15 mouse cellular contexts compared by ENCODE assay signal in the genomic region with DNA sequence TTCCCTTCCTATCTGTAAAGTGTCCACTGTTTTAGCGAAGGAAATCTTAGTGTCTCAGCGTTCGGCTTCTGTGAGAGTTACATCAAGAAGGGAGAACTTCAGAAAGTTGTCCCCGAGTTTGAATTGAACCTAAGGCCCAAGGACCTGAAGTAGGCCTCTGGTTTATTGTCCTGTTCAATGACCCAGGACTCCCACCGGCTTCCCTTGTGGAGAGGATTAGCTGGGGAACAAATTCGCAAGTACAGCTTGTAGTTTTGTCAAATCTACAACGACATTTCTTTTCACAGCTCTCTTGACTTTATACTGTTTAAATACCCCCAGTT. TPM values are rescaled to one million over a fixed set of nuclear protein-coding genes. Genes with fewer than 3 reads are reported as not detected.
A peak's percentile ranks its signal among the peaks of the same experiment; 100 is the strongest.
DNase-seq lines count a peak whose midpoint lies in the region; ATAC-seq and TF ChIP-seq lines count a peak whose summit lies in the region.
"Had no signal": no experiment of that assay in that cellular context is flagged by ENCODE, and none has a peak within 500 bp of the region (broad histone marks: within the 10 kb centered on the region; RNA-seq: fewer than 3 reads in every experiment).

No protein-coding gene starts in this region.

- H3K9ac ChIP-seq in forebrain, postnatal 0 days, result no peak overlapping the region
- no peak overlapping the region for H3K9ac ChIP-seq in neural tube, embryonic 15.5 days (replicated peaks)
- no peak overlapping the region for H3K9ac ChIP-seq in hindbrain, embryonic 12.5 days
- H3K9ac ChIP-seq in stomach, embryonic 15.5 days, result no peak overlapping the region
- H3K9ac ChIP-seq: liver, embryonic 15.5 days had no signal

- H3K4me3 ChIP-seq in forebrain, embryonic 10.5 days, result peak overlapping the region; percentile 26
- no peak overlapping the region for H3K4me3 ChIP-seq in forebrain, postnatal 0 days (ENCODE audit: low read depth, low read length)
- no peak overlapping the region for H3K4me3 ChIP-seq in neural tube, embryonic 15.5 days (replicated peaks)
- no peak overlapping the region for H3K4me3 ChIP-seq in hindbrain, embryonic 12.5 days
- H3K4me3 ChIP-seq in stomach, embryonic 15.5 days (replicated peaks), result no peak overlapping the region
- H3K4me3 ChIP-seq: heart, embryonic 10.5 days; liver, embryonic 15.5 days had no signal

- 9% methylated on average over 7 of the region's 7 CpGs for WGBS in forebrain, embryonic 10.5 days
- 7% methylated on average over 7 of the region's 7 CpGs for WGBS in forebrain, postnatal 0 days
- WGBS in neural tube, embryonic 15.5 days, result 10% methylated on average over 7 of the region's 7 CpGs
- WGBS in hindbrain, embryonic 12.5 days, result 8% methylated on average over 7 of the region's 7 CpGs
- WGBS in stomach, embryonic 15.5 days, result 41% methylated on average over 7 of the region's 7 CpGs

- peaks cover 3% of the 10 kb centered on the region; the same call in 1 of the 2 replicates for H3K9me3 ChIP-seq in forebrain, embryonic 10.5 days
- H3K9me3 ChIP-seq in forebrain, postnatal 0 days (ENCODE audit: low read length), result no peaks in the 10 kb centered on the region
- H3K9me3 ChIP-seq in neural tube, embryonic 15.5 days (replicated peaks), result no peaks in the 10 kb centered on the region
- no peaks in the 10 kb centered on the region for H3K9me3 ChIP-seq in hindbrain, embryonic 12.5 days (replicated peaks)
- no peaks in the 10 kb centered on the region for H3K9me3 ChIP-seq in stomach, embryonic 15.5 days
- H3K9me3 ChIP-seq: heart, embryonic 10.5 days; liver, embryonic 15.5 days had no signal

- peaks cover 6% of the 10 kb centered on the region; the same call in 1 of the 2 replicates for H3K36me3 ChIP-seq in forebrain, embryonic 10.5 days (replicated peaks)
- peaks cover 4% of the 10 kb centered on the region; the same call in 1 of the 2 replicates for H3K36me3 ChIP-seq in forebrain, postnatal 0 days (ENCODE audit: insufficient read depth)
- no peaks in the 10 kb centered on the region for H3K36me3 ChIP-seq in neural tube, embryonic 15.5 days
- no peaks in the 10 kb centered on the region for H3K36me3 ChIP-seq in hindbrain, embryonic 12.5 days
- H3K36me3 ChIP-seq in stomach, embryonic 15.5 days, result no peaks in the 10 kb centered on the region
- H3K36me3 ChIP-seq: heart, embryonic 10.5 days; liver, embryonic 15.5 days had no signal

- no peak overlapping the region for H3K4me2 ChIP-seq in forebrain, postnatal 0 days (ENCODE audit: low read depth)
- no peak overlapping the region for H3K4me2 ChIP-seq in neural tube, embryonic 15.5 days
- H3K4me2 ChIP-seq in hindbrain, embryonic 12.5 days (replicated peaks), result no peak overlapping the region
- H3K4me2 ChIP-seq in stomach, embryonic 15.5 days, result no peak overlapping the region
- H3K4me2 ChIP-seq: liver, embryonic 15.5 days had no signal

- no peak for TF ChIP-seq CTCF in forebrain, postnatal 0 days (IDR thresholded peaks at IDR 0.05; ENCODE audit: low read depth)

- H3K27ac ChIP-seq in forebrain, embryonic 10.5 days, result peak overlapping the region; percentile 83
- no peak overlapping the region for H3K27ac ChIP-seq in forebrain, postnatal 0 days (ENCODE audit: low read depth, low read length)
- no peak overlapping the region for H3K27ac ChIP-seq in neural tube, embryonic 15.5 days (replicated peaks)
- H3K27ac ChIP-seq in hindbrain, embryonic 12.5 days, result peak overlapping the region; percentile 58; the same call in 1 of the 2 replicates
- H3K27ac ChIP-seq in stomach, embryonic 15.5 days, result peak overlapping the region; percentile 61; the same call in 1 of the 2 replicates
- H3K27ac ChIP-seq: heart, embryonic 10.5 days; liver, embryonic 15.5 days had no signal

- peaks cover 5% of the 10 kb centered on the region; the same call in 1 of the 2 replicates for H3K27me3 ChIP-seq in forebrain, embryonic 10.5 days (ENCODE audit: poor library complexity, severe bottlenecking)
- no peaks in the 10 kb centered on the region for H3K27me3 ChIP-seq in forebrain, postnatal 0 days (ENCODE audit: insufficient read depth, low read length)
- no peaks in the 10 kb centered on the region for H3K27me3 ChIP-seq in neural tube, embryonic 15.5 days (replicated peaks)
- no peaks in the 10 kb centered on the region for H3K27me3 ChIP-seq in hindbrain, embryonic 12.5 days
- no peaks in the 10 kb centered on the region for H3K27me3 ChIP-seq in stomach, embryonic 15.5 days (replicated peaks)
- H3K27me3 ChIP-seq: liver, embryonic 15.5 days had no signal

- ATAC-seq in forebrain, postnatal 0 days, result no peak
- no peak for ATAC-seq in neural tube, embryonic 15.5 days (ENCODE audit: low FRiP score)
- ATAC-seq in hindbrain, embryonic 12.5 days (ENCODE audit: low FRiP score), result peak; percentile 16; the same call in 1 of the 2 replicates
- no peak for ATAC-seq in stomach, embryonic 15.5 days (ENCODE audit: insufficient read depth, low FRiP score, low read depth)

- DNase-seq in forebrain, embryonic 10.5 days (ENCODE audit: extremely low spot score, low spot score), result peak; percentile 62
- no peak for DNase-seq in forebrain, postnatal 0 days
- DNase-seq in neural tube, embryonic 10.5 days (ENCODE audit: extremely low spot score, low spot score), result peak; percentile 37
- DNase-seq in kidney, postnatal 10 days, result no peak
- DNase-seq in urinary bladder, postnatal 14 days (ENCODE audit: low spot score), result no peak
- DNase-seq: adrenal gland, postnatal 36 days; cerebellum, adult 11-12 months; layer of hippocampus, adult 9-11 months; left cerebral cortex, postnatal 4 days; spleen, adult 18-20 months had no signal

- peaks cover 38% of the 10 kb centered on the region for H3K4me1 ChIP-seq in forebrain, embryonic 10.5 days
- H3K4me1 ChIP-seq in forebrain, postnatal 0 days (ENCODE audit: insufficient read depth), result no peaks in the 10 kb centered on the region
- H3K4me1 ChIP-seq in neural tube, embryonic 15.5 days, result no peaks in the 10 kb centered on the region
- H3K4me1 ChIP-seq in hindbrain, embryonic 12.5 days, result no peaks in the 10 kb centered on the region
- H3K4me1 ChIP-seq in stomach, embryonic 15.5 days, result no peaks in the 10 kb centered on the region
- H3K4me1 ChIP-seq: heart, embryonic 10.5 days; liver, embryonic 15.5 days had no signal

RNA-seq across cellular contexts. Expression of a gene that starts 29.9 kb away (rescaled TPM):
- polyA plus RNA-seq in forebrain, embryonic 10.5 days (2016; fragmentation: Nextera tagmentation; extraction: Ambion mirVana), result 37.5 and 39.5 TPM in 2 replicates
- total RNA-seq in forebrain, postnatal 0 days (2014; rRNA removed), result 54.1 and 60.8 TPM in 2 replicates
- 31.1 and 46.5 TPM in 2 replicates for polyA plus RNA-seq in forebrain, postnatal 0 days (2015; fragmentation: Nextera tagmentation; extraction: Ambion mirVana)
- 24.8 and 27.6 TPM in 2 replicates for polyA plus RNA-seq in neural tube, embryonic 15.5 days (2015; fragmentation: Nextera tagmentation; extraction: Ambion mirVana)
- 17.4 and 18.9 TPM in 2 replicates for polyA plus RNA-seq in hindbrain, embryonic 12.5 days (2016; fragmentation: Nextera tagmentation; extraction: Ambion mirVana)
- 27.5 and 32.7 TPM in 2 replicates for polyA plus RNA-seq in stomach, embryonic 15.5 days (2015; fragmentation: Nextera tagmentation; extraction: Ambion mirVana)

Comparison
In these comparisons a context has a peak if more than half of its experiments do, and no peak if none do; other contexts are left out.
1. DNase-seq: peak in forebrain, embryonic 10.5 days (single experiment) and neural tube, embryonic 10.5 days (single experiment); none in forebrain, postnatal 0 days (single experiment), kidney, postnatal 10 days (single experiment) and urinary bladder, postnatal 14 days (single experiment).
2. H3K27ac ChIP-seq: peak in forebrain, embryonic 10.5 days (single experiment), hindbrain, embryonic 12.5 days (single experiment) and stomach, embryonic 15.5 days (single experiment); none in forebrain, postnatal 0 days (single experiment) and neural tube, embryonic 15.5 days (single experiment).